Mouse (Mus musculus): Measurements from ENCODE around the gene Nf2. TPM values are rescaled to one million over a fixed set of nuclear protein-coding genes. Genes with fewer than 3 reads are reported as not detected.
A peak's percentile ranks its signal among the peaks of the same experiment; 100 is the strongest.
"Not testable (repeated sequence)": the region's sequence is repeated elsewhere in the genome, so short reads cannot be mapped to it uniquely, and the experiment has no call there.

Gene Nf2
- polyA plus RNA-seq, 1 experiment from 2014 or later = 47.6 TPM

DNA sequence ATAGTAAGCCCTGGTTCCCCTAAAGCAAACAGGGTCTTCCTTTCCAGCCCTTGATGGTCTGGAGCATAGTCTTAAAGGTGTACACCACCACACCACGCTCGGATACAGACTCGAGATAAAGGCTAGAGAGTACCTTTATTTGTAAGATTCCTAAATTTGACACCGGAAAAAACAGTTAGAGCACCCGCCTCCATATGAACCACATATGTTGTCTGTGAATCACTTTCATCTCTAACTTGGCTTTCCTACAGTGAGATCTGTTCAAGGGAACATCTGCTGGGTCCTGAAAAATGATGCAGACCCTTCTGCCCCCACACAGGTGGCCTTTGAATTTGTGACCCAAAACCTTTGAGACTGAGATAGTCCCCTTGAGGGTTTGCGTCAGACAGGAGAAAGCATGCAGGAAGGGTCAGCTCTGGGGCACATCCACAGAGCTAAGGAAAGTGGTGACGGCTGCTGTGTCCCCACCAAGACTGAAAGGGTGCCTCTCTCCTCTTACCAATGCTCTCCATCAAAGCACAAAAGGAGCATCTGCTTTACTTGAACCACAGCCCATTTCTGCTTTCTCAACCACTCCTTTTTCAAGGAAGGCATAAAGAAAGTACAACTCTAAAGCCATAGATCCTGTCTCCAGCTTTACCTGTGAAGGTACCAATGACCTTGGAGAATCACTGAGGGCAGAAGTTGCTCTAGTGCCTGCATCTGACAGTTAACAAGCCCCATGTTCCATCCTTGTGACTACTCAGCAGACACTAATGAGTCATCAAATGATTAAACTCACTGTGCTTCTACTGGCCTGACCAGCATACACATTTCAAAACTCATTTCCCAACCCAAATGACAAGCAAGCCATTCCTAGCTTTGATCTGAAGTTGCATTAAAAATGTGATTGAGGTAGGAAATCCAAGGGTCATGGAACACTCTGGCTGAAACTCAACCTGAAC is 34.6 kb downstream of the Nf2 start:
- H3K27ac ChIP-seq (replicated peaks; ENCODE audit: low read depth, low read length) = no peak overlapping the region
- H3K4me3 ChIP-seq (ENCODE audit: low read depth, low read length) = no peak overlapping the region
- WGBS = 89% methylated on average over 7 of the region's 7 CpGs
- DNase-seq (ENCODE audit: low spot score) (no peak), ATAC-seq (ENCODE audit: insufficient number of reproducible peaks, low FRiP score, low TSS enrichment, low read depth) (no peak)
- H3K9ac ChIP-seq (ENCODE audit: low read length) = no peak overlapping the region
- peaks cover 2% of the 10 kb centered on the region; the same call in 1 of the 2 replicates for H3K36me3 ChIP-seq (ENCODE audit: control insufficient read depth, insufficient read depth, low read length)
- no peaks in the 10 kb centered on the region for H3K27me3 ChIP-seq (ENCODE audit: control insufficient read depth, insufficient read depth, low read length)
- no peaks in the 10 kb centered on the region for H3K9me3 ChIP-seq (ENCODE audit: control insufficient read depth, low read length)
- no peak overlapping the region for H3K4me2 ChIP-seq (ENCODE audit: low read depth, severe bottlenecking)
- no peaks in the 10 kb centered on the region for H3K4me1 ChIP-seq (ENCODE audit: control insufficient read depth, insufficient read depth, low read length)

DNA sequence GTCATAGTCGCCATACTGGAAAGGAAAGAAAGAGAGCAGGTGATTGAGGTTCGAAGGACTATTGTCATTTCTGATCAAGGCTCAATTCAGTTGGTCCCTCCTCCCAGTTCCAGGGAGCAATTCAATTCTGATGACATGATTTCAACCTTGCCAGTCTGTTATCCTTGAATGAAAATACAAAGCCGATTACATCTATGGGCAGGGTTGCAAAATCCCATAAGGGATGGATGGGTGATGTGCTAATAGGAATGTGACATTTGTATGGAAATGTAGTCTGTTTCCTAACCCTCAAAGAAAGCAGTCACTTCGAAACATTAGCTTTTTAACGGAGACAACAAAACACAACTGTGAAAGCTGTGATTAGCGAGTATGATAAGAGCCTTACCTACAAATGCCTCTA is 41.0 kb downstream of the Nf2 start:
- no peak for ATAC-seq (ENCODE audit: insufficient number of reproducible peaks, low FRiP score, low TSS enrichment, low read depth)
- Histone ChIP-seq H3K4me1 (ENCODE audit: control insufficient read depth, insufficient read depth, low read length) (peaks cover 3% of the 10 kb centered on the region; the same call in 1 of the 2 replicates), H3K36me3 (ENCODE audit: control insufficient read depth, insufficient read depth, low read length) (no peaks in the 10 kb centered on the region), H3K9me3 (ENCODE audit: control insufficient read depth, low read length) (no peaks in the 10 kb centered on the region), H3K27ac (replicated peaks; ENCODE audit: low read depth, low read length) (no peak overlapping the region), H3K4me3 (ENCODE audit: low read depth, low read length) (no peak overlapping the region), H3K9ac (ENCODE audit: low read length) (no peak overlapping the region), H3K4me2 (ENCODE audit: low read depth, severe bottlenecking) (no peak overlapping the region), H3K27me3 (ENCODE audit: control insufficient read depth, insufficient read depth, low read length) (no peaks in the 10 kb centered on the region)
- DNase-seq (ENCODE audit: low spot score) = no peak
- 88% methylated on average over 6 of the region's 6 CpGs for WGBS

DNA sequence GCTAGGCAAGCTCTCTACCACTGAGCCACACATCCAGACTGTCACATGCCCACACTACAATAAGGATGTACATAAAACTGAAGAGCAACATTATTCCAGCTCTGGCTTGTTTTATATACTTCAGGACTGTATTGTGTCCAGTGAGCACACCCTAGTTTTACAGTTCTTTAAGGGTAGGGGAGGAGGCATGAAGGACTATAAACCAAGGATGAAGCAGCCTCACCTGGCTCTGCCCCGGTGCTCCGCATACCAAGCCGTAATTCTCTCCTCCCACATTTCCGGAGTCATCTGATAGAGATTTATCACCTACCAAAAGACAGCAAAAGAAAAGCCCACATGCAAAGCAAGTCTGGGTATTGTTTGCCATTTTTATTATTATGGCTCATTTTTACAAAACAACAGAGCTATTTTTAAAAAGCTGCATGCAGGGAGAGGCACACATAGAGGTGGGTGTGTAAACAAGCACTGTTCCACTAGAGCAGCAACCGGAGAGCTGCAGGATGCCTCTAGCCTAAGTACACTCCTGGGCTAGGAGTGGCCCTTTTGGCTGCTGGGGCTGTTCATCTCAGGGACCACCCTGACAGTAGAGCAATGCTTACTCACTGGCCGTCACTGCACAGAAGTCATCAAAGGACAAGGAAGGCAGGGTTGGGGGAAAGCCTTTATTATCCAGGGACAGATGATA is 43.2 kb downstream of the Nf2 start:
- no peak overlapping the region for H3K4me3 ChIP-seq (ENCODE audit: low read depth, low read length)
- H3K27ac ChIP-seq (replicated peaks; ENCODE audit: low read depth, low read length) = no peak overlapping the region
- H3K9me3 ChIP-seq (ENCODE audit: control insufficient read depth, low read length) = no peaks in the 10 kb centered on the region
- H3K4me1 ChIP-seq (ENCODE audit: control insufficient read depth, insufficient read depth, low read length) = peaks cover 3% of the 10 kb centered on the region; the same call in 1 of the 2 replicates
- WGBS = 34% methylated on average over 6 of the region's 6 CpGs
- no peak overlapping the region for H3K9ac ChIP-seq (ENCODE audit: low read length)
- DNase-seq (ENCODE audit: low spot score) (no peak), ATAC-seq (ENCODE audit: insufficient number of reproducible peaks, low FRiP score, low TSS enrichment, low read depth) (no peak)
- no peaks in the 10 kb centered on the region for H3K27me3 ChIP-seq (ENCODE audit: control insufficient read depth, insufficient read depth, low read length)
- no peaks in the 10 kb centered on the region; the same call in 1 of the 2 replicates for H3K36me3 ChIP-seq (ENCODE audit: control insufficient read depth, insufficient read depth, low read length)
- H3K4me2 ChIP-seq (ENCODE audit: low read depth, severe bottlenecking) = no peak overlapping the region

DNA sequence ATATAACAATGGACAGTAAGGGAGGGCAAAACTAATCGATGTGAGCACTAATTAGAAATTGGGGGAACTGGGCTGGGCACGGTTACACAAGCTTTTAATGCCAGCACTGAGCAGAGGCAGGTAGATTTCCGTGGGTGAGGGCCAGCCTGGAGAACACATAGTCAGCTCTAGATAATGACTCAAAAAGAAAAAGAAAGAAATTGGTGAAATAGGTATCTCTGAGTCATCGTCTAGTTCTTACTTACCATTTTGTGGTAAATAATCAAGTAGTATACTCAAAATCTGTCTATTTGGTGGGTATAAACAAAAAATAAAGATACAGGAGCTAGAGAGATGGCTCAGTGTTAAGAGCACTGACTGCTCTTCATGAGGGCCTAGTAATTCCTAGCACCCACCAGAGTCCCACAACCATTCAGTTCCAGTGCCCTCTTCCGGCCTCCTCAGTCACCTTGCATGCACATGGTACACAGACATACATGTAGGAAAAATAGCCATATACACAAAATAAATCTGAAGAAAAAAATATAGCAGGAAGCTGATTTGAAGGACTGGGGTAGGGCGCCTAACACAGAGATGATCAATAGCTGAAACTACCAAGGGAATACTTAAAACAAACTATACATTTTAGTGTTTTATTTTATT is 44.3 kb downstream of the Nf2 start:
- H3K36me3 ChIP-seq (ENCODE audit: control insufficient read depth, insufficient read depth, low read length) = no peaks in the 10 kb centered on the region; the same call in 1 of the 2 replicates
- 89% methylated on average over 6 of the region's 6 CpGs for WGBS
- H3K4me2 ChIP-seq (ENCODE audit: low read depth, severe bottlenecking) = no peak overlapping the region
- ATAC-seq (ENCODE audit: insufficient number of reproducible peaks, low FRiP score, low TSS enrichment, low read depth) (no peak), DNase-seq (ENCODE audit: low spot score) (no peak)
- H3K27ac ChIP-seq (replicated peaks; ENCODE audit: low read depth, low read length) = no peak overlapping the region
- no peaks in the 10 kb centered on the region for H3K27me3 ChIP-seq (ENCODE audit: control insufficient read depth, insufficient read depth, low read length)
- no peak overlapping the region for H3K4me3 ChIP-seq (ENCODE audit: low read depth, low read length)
- H3K9ac ChIP-seq (ENCODE audit: low read length) = no peak overlapping the region
- peaks cover 3% of the 10 kb centered on the region; the same call in 1 of the 2 replicates for H3K4me1 ChIP-seq (ENCODE audit: control insufficient read depth, insufficient read depth, low read length)
- no peaks in the 10 kb centered on the region for H3K9me3 ChIP-seq (ENCODE audit: control insufficient read depth, low read length)

DNA sequence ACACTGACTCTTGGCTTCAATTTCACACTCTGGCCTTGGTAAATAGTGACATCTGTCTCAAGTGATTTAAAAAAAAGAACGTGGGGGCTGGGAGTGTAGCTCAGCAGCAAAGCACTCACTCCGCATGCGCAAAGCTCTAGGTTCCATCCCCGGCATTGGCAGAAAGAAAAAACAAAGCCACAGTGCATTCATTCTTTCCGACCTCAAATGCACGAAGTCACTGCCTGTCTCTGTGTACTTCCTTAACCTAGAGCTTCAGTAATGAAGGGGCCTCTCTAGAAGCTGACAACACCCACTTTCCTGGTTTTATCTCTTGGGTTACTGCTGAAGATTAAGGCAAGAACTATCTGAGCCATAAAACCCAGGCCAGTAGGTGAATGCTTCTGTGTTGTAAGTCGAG is 45.4 kb downstream of the Nf2 start:
- ATAC-seq (ENCODE audit: insufficient number of reproducible peaks, low FRiP score, low TSS enrichment, low read depth) (no peak), DNase-seq (ENCODE audit: low spot score) (no peak)
- H3K27ac ChIP-seq (replicated peaks; ENCODE audit: low read depth, low read length) = no peak overlapping the region
- peaks cover 3% of the 10 kb centered on the region; the same call in 1 of the 2 replicates for H3K4me1 ChIP-seq (ENCODE audit: control insufficient read depth, insufficient read depth, low read length)
- no peaks in the 10 kb centered on the region for H3K27me3 ChIP-seq (ENCODE audit: control insufficient read depth, insufficient read depth, low read length)
- no peak overlapping the region for H3K9ac ChIP-seq (ENCODE audit: low read length)
- H3K9me3 ChIP-seq (ENCODE audit: control insufficient read depth, low read length) = no peaks in the 10 kb centered on the region
- H3K4me2 ChIP-seq (ENCODE audit: low read depth, severe bottlenecking) = no peak overlapping the region
- no peak overlapping the region for H3K4me3 ChIP-seq (ENCODE audit: low read depth, low read length)
- WGBS = 50% methylated on average over 7 of the region's 7 CpGs
- H3K36me3 ChIP-seq (ENCODE audit: control insufficient read depth, insufficient read depth, low read length) = no peaks in the 10 kb centered on the region; the same call in 1 of the 2 replicates

DNA sequence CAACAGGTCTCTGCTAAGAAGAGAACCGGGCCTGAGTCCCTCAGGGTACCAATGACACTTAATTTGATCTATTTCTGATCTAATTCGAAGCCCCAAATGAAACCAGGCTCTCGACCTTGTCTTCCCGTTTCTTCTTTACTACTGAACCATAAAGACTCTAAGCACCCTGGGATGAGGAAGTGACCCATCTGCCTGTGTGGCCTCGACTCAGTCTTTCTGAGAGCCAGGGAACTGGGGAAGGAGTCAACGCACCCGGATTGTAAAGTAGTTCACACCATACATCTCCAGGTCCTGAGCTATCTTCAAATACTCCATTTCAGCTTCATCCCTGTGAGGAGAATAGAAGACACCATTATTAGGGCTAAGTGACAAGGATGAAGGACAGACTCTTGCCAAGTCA is 45.9 kb downstream of the Nf2 start:
- 43% methylated on average over 7 of the region's 7 CpGs for WGBS
- Histone ChIP-seq H3K27me3 (ENCODE audit: control insufficient read depth, insufficient read depth, low read length) (no peaks in the 10 kb centered on the region), H3K27ac (replicated peaks; ENCODE audit: low read depth, low read length) (no peak overlapping the region), H3K9me3 (ENCODE audit: control insufficient read depth, low read length) (no peaks in the 10 kb centered on the region), H3K4me2 (ENCODE audit: low read depth, severe bottlenecking) (no peak overlapping the region), H3K9ac (ENCODE audit: low read length) (no peak overlapping the region), H3K36me3 (ENCODE audit: control insufficient read depth, insufficient read depth, low read length) (no peaks in the 10 kb centered on the region; the same call in 1 of the 2 replicates), H3K4me3 (ENCODE audit: low read depth, low read length) (no peak overlapping the region), H3K4me1 (ENCODE audit: control insufficient read depth, insufficient read depth, low read length) (peaks cover 3% of the 10 kb centered on the region; the same call in 1 of the 2 replicates)
- ATAC-seq (ENCODE audit: insufficient number of reproducible peaks, low FRiP score, low TSS enrichment, low read depth) (no peak), DNase-seq (ENCODE audit: low spot score) (no peak)

DNA sequence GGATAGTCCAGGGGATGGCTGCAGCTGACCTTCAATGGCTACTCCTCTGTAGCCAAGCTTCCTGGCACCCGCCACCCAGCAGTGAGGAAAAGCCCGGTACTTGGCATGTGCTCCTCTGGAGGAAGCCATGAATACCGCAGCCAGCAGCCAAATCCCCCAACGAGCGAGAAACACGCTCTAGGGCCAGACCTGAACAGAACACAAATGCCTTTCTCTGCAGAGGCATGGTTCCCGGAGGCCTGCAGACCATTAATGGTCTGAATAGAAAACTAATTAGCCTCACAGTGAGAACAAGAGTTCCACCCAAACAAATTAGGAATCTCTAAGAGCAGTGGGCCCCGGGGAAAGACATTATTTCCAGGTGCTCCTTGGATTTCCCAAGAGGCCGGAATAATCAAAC is 46.3 kb downstream of the Nf2 start:
- Histone ChIP-seq H3K27me3 (ENCODE audit: control insufficient read depth, insufficient read depth, low read length) (no peaks in the 10 kb centered on the region), H3K4me3 (ENCODE audit: low read depth, low read length) (no peak overlapping the region), H3K27ac (replicated peaks; ENCODE audit: low read depth, low read length) (no peak overlapping the region), H3K4me2 (ENCODE audit: low read depth, severe bottlenecking) (no peak overlapping the region), H3K9ac (ENCODE audit: low read length) (no peak overlapping the region), H3K4me1 (ENCODE audit: control insufficient read depth, insufficient read depth, low read length) (peaks cover 3% of the 10 kb centered on the region; the same call in 1 of the 2 replicates), H3K9me3 (ENCODE audit: control insufficient read depth, low read length) (no peaks in the 10 kb centered on the region), H3K36me3 (ENCODE audit: control insufficient read depth, insufficient read depth, low read length) (no peaks in the 10 kb centered on the region; the same call in 1 of the 2 replicates)
- 37% methylated on average over 9 of the region's 9 CpGs for WGBS
- ATAC-seq (ENCODE audit: insufficient number of reproducible peaks, low FRiP score, low TSS enrichment, low read depth) (no peak), DNase-seq (ENCODE audit: low spot score) (peak; percentile 55)

DNA sequence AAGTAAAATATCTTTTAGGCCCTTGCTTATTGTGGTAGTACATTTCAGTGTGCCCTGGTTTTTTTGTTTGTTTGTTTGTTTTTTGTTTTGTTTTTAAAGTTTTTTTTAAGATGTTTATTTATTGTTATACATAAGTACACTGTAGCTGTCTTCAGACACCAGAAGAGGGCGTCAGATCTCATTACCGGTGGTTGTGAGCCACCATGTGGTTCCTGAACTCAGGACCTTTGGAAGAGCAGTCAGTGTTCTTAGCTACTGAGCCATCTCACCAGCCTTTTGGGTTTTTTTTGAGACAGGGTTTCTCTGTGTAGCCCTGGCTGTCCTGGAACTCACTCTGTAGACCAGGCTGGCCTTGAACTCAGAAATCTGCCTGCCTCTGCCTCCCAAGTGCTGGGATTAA is 46.9 kb downstream of the Nf2 start:
- WGBS = 88% methylated on average over 2 of the region's 2 CpGs
- not testable (repeated sequence) for DNase-seq (ENCODE audit: low spot score); H3K4me3 ChIP-seq (ENCODE audit: low read depth, low read length); H3K9me3 ChIP-seq (ENCODE audit: control insufficient read depth, low read length); ATAC-seq (ENCODE audit: insufficient number of reproducible peaks, low FRiP score, low TSS enrichment, low read depth); H3K9ac ChIP-seq (ENCODE audit: low read length); H3K4me2 ChIP-seq (ENCODE audit: low read depth, severe bottlenecking); H3K4me1 ChIP-seq (ENCODE audit: control insufficient read depth, insufficient read depth, low read length); H3K27me3 ChIP-seq (ENCODE audit: control insufficient read depth, insufficient read depth, low read length); H3K36me3 ChIP-seq (ENCODE audit: control insufficient read depth, insufficient read depth, low read length); H3K27ac ChIP-seq (replicated peaks; ENCODE audit: low read depth, low read length)

Data from limb, embryonic 11.5 days (tissue).